Mouse (Mus musculus): ENCODE data around the gene Ankrd13a. TPM values are rescaled to one million over a fixed set of nuclear protein-coding genes. Genes with fewer than 3 reads are reported as not detected.

Ankrd13a gene
- total and polyA plus RNA-seq, 3 experiments: 110 to 184 (median 180) TPM

DNA sequence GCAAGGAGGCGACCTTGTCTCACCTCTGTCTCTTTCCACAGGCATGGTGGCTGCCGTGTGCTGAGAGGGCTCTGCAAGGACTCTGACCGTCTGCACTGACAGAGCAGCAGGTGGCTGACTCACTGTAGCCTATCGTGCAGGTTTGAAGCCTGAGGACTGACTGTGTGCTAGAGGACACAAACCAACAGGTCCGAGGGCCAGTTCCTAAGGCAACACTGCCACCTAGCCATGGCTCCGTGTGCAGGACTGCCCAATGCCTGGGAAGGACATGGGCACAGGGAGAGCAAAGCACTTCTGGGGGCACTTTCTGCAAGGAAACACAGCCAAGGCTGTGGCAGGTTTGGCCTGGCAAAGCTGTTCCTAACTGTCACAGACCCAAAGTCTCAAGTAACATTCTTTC lies 43.0 kb upstream of the Ankrd13a start:
- no peaks in the 10 kb centered on the region for H3K79me2 ChIP-seq (ENCODE audit: control insufficient read depth, insufficient read depth, low read length, poor library complexity)
- no peak for DNase-seq (ENCODE audit: low read depth, low spot score)
- no peak overlapping the region for H3K27ac ChIP-seq (ENCODE audit: control insufficient read depth, low read depth, low read length)
- peaks cover 0 to 11% of the 10 kb centered on the region in 2 experiments; a peak in 2 of 4 replicates for H3K36me3 ChIP-seq (ENCODE audit: control insufficient read depth in 1 of 2, insufficient read depth in 2 of 2, low read length in 2 of 2)
- no peak for TF ChIP-seq MXI1 (IDR thresholded peaks at IDR 0.05; ENCODE audit: low read depth, low read length)
- no peak for TF ChIP-seq MAZ (IDR thresholded peaks at IDR 0.05; ENCODE audit: low read depth, low read length)
- no peak for TF ChIP-seq SIN3A (IDR thresholded peaks at IDR 0.05; ENCODE audit: low read length)
- no peak for TF ChIP-seq POLR2A (IDR thresholded peaks at IDR 0.05; ENCODE audit: control insufficient read depth in 1 of 2, insufficient read depth in 1 of 2, low read depth in 1 of 2, low read length in 2 of 2, poor library complexity in 1 of 2)
- TF ChIP-seq SMC3 (IDR thresholded peaks at IDR 0.05; ENCODE audit: low read depth, low read length): no peak
- no peak for TF ChIP-seq CTCF (IDR thresholded peaks at IDR 0.05 in 2 of 3, conservative IDR thresholded peaks at IDR 0.05 in 1 of 3; ENCODE audit: control insufficient read depth in 1 of 3, insufficient read depth in 1 of 3, low read depth in 2 of 3, low read length in 3 of 3, poor library complexity in 1 of 3, severe bottlenecking in 1 of 3)
- TF ChIP-seq GABPA (IDR thresholded peaks at IDR 0.05; ENCODE audit: low read depth, low read length): no peak
- TF ChIP-seq UBTF (IDR thresholded peaks at IDR 0.05; ENCODE audit: borderline replicate concordance, insufficient read depth, low read depth, low read length): no peak
- no peak for TF ChIP-seq MAX (IDR thresholded peaks at IDR 0.05; ENCODE audit: low read length)
- TF ChIP-seq TCF12 (IDR thresholded peaks at IDR 0.05; ENCODE audit: low read depth, low read length): no peak
- no peak for TF ChIP-seq ZMIZ1 (IDR thresholded peaks at IDR 0.05; ENCODE audit: low read depth, low read length)
- TF ChIP-seq POLR2AphosphoS5 (IDR thresholded peaks at IDR 0.05; ENCODE audit: borderline replicate concordance, low read depth, low read length): no peak
- TF ChIP-seq ZKSCAN1 (IDR thresholded peaks at IDR 0.05; ENCODE audit: low read depth, low read length): no peak
- no peaks in the 10 kb centered on the region for H3K4me1 ChIP-seq (ENCODE audit: control insufficient read depth in 1 of 2, insufficient read depth in 2 of 2, low read length in 2 of 2)
- H3K4me3 ChIP-seq (ENCODE audit: control insufficient read depth in 1 of 2, insufficient read depth in 1 of 2, low read depth in 2 of 2, low read length in 2 of 2): no peak overlapping the region
- no peak overlapping the region for H3K9ac ChIP-seq (ENCODE audit: control insufficient read depth, low read depth, low read length, poor library complexity, severe bottlenecking)
- no peaks in the 10 kb centered on the region for H3K27me3 ChIP-seq (ENCODE audit: control insufficient read depth in 1 of 2, insufficient read depth in 2 of 2, low read length in 2 of 2)
- H3K9me3 ChIP-seq (replicated peaks; ENCODE audit: insufficient read depth, low read length): no peaks in the 10 kb centered on the region

DNA sequence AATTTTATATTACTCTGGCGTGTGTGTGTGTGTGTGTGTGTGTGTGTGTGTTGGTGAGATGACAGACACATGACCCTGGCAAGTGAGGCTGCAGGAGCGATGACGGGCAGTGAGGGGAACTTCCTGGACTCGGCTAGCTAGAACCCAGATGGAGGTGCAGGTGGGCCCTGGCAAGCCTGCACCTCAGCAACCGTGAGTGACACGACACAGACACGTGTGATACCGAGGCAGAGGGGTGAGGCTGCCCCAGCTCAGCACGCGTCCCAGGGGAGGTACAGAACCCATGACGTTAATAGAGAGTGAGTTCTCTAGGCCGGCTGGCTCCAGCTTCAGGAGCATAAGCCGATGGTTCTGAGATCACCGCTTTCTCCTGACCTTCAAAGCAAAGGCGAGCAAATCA lies 42.5 kb upstream of the Ankrd13a start:
- H3K27me3 ChIP-seq (ENCODE audit: control insufficient read depth in 1 of 2, insufficient read depth in 2 of 2, low read length in 2 of 2): no peaks in the 10 kb centered on the region
- H3K9ac ChIP-seq (ENCODE audit: control insufficient read depth, low read depth, low read length, poor library complexity, severe bottlenecking): no peak overlapping the region
- no peak overlapping the region for H3K27ac ChIP-seq (ENCODE audit: control insufficient read depth, low read depth, low read length)
- no peaks in the 10 kb centered on the region for H3K79me2 ChIP-seq (ENCODE audit: control insufficient read depth, insufficient read depth, low read length, poor library complexity)
- no peaks in the 10 kb centered on the region for H3K4me1 ChIP-seq (ENCODE audit: control insufficient read depth in 1 of 2, insufficient read depth in 2 of 2, low read length in 2 of 2)
- H3K4me3 ChIP-seq (ENCODE audit: control insufficient read depth in 1 of 2, insufficient read depth in 1 of 2, low read depth in 2 of 2, low read length in 2 of 2): no peak overlapping the region
- H3K36me3 ChIP-seq (ENCODE audit: control insufficient read depth in 1 of 2, insufficient read depth in 2 of 2, low read length in 2 of 2): peaks cover 0 to 11% of the 10 kb centered on the region in 2 experiments; a peak in 2 of 4 replicates
- DNase-seq (ENCODE audit: low read depth, low spot score): no peak
- TF ChIP-seq MYC (IDR thresholded peaks at IDR 0.05; ENCODE audit: low read depth, low read length): no peak
- no peaks in the 10 kb centered on the region for H3K9me3 ChIP-seq (replicated peaks; ENCODE audit: insufficient read depth, low read length)

DNA sequence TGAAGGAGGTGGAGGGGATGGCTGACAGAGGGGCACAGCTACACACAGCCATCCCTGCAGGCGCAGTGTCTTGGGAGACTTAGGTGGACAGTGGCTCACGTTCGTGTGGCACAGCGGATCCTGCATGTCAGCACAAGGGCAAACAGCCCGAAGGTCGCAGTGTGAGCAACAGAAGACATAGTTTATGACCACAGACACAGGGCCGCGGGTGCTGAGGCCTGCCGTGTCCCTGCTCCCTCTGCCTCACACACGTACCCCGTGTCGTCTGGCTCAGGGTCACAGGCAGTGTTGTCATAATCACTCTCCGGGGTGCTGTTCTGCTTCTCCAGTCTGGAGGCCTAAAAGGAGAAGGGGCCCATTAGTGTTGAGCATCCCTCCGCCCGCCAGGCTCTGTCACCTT lies 40.9 kb upstream of the Ankrd13a start:
- Histone ChIP-seq H3K9ac (ENCODE audit: control insufficient read depth, low read depth, low read length, poor library complexity, severe bottlenecking) (no peak overlapping the region), H3K9me3 (replicated peaks; ENCODE audit: insufficient read depth, low read length) (no peaks in the 10 kb centered on the region), H3K36me3 (ENCODE audit: control insufficient read depth in 1 of 2, insufficient read depth in 2 of 2, low read length in 2 of 2) (peaks cover 0 to 11% of the 10 kb centered on the region in 2 experiments; a peak in 2 of 4 replicates), H3K27ac (ENCODE audit: control insufficient read depth, low read depth, low read length) (no peak overlapping the region), H3K4me3 (ENCODE audit: control insufficient read depth in 1 of 2, insufficient read depth in 1 of 2, low read depth in 2 of 2, low read length in 2 of 2) (no peak overlapping the region), H3K79me2 (ENCODE audit: control insufficient read depth, insufficient read depth, low read length, poor library complexity) (no peaks in the 10 kb centered on the region), H3K27me3 (ENCODE audit: control insufficient read depth in 1 of 2, insufficient read depth in 2 of 2, low read length in 2 of 2) (no peaks in the 10 kb centered on the region), H3K4me1 (ENCODE audit: control insufficient read depth in 1 of 2, insufficient read depth in 2 of 2, low read length in 2 of 2) (no peaks in the 10 kb centered on the region)
- no peak for DNase-seq (ENCODE audit: low read depth, low spot score)
- TF ChIP-seq CHD2 (IDR thresholded peaks at IDR 0.05; ENCODE audit: low read length) (no peak), ZC3H11A (IDR thresholded peaks at IDR 0.05; ENCODE audit: low read depth, low read length) (no peak)

All from MEL (cell line).